Mouse (Mus musculus): Measurements from ENCODE around the gene Tdpoz5. TPM values are rescaled to one million over a fixed set of nuclear protein-coding genes. Genes with fewer than 3 reads are reported as not detected.
"Not testable (repeated sequence)": the region's sequence is repeated elsewhere in the genome, so short reads cannot be mapped to it uniquely, and the experiment has no call there.

The Tdpoz5 gene
- not detected for total RNA-seq (2021)
- long read RNA-seq, experiment 1: 0 reads
- long read RNA-seq, experiment 2: 0 reads

- DNase-seq: not testable (repeated sequence)
These were observed at the start of gene Tdpoz5 for GRCm38 (mm10) chr3:93961214-93961613. Tdpoz5 (minus strand) TSS chr3:93961314.

- DNase-seq: not testable (repeated sequence)
These were observed 7.8 kb upstream of the Tdpoz5 start for GRCm38 (mm10) chr3:93968938-93969337.

- not testable (repeated sequence) for DNase-seq
These were observed 17.7 kb downstream of the Tdpoz5 start, which contains the start of gene Gm9117 for GRCm38 (mm10) chr3:93943443-93943842. Gm9117 (minus strand) TSS chr3:93943543.

- DNase-seq: not testable (repeated sequence)
These were observed 22.7 kb downstream of the Tdpoz5 start for GRCm38 (mm10) chr3:93938386-93938785.

Other genes starting within 250 kb of the Tdpoz5 start
- not detected for gene Gm5773, start 188.3 kb downstream of the Tdpoz5 start, total RNA-seq (2021)
- gene Tdpoz4, start 164.9 kb downstream of the Tdpoz5 start, total RNA-seq (2021): not detected
- not detected for gene Tdpoz3, start 135.3 kb downstream of the Tdpoz5 start, total RNA-seq (2021)
- gene Gm9117, start 17.8 kb downstream of the Tdpoz5 start, total RNA-seq (2021): not detected
- gene Gm9125, start 93.6 kb upstream of the Tdpoz5 start, total RNA-seq (2021): not detected
- gene Gm10697, start 111.3 kb upstream of the Tdpoz5 start, total RNA-seq (2021): not detected
- not detected for gene Gm10696, start 216.9 kb upstream of the Tdpoz5 start, total RNA-seq (2021)
- not detected for gene Gm5286, start 235.4 kb upstream of the Tdpoz5 start, total RNA-seq (2021)

All from adrenal gland, postnatal 36 days (tissue).